Mouse (Mus musculus) CH12.LX (cell line): Measurements from ENCODE around the gene Robo1. TPM values are rescaled to one million over a fixed set of nuclear protein-coding genes. Genes with fewer than 3 reads are reported as not detected.

ENCODE experiments used
- DNase-seq: peaks from one replicate; pipeline ENCODE4 v3.0.0-alpha.2; 2013; ENCODE audit errors: extremely low read depth
- H3K27ac ChIP-seq: 2 replicates; pipeline ENCODE4 v1.5.1; 2012; ENCODE audit warnings: low read depth, mild to moderate bottlenecking, control low read depth, moderate library complexity; ENCODE audit not compliant: insufficient read depth
- H3K27me3 ChIP-seq: replicated peaks from 2 replicates; pipeline ENCODE3; 2012; ENCODE audit warnings: inconsistent platforms
- H3K36me3 ChIP-seq, 2 experiments: replicated peaks in 1 of 2; 2 replicates each; pipeline versions ENCODE3 to v1.6.1; 2012; ENCODE audit warnings: inconsistent platforms in 1 of 2, low read length in 1 of 2, mild to moderate bottlenecking in 1 of 2, mixed read lengths in 1 of 2, moderate library complexity in 1 of 2; ENCODE audit not compliant: control insufficient read depth in 1 of 2, insufficient read depth in 1 of 2
- H3K4me1 ChIP-seq, 2 experiments: 2 replicates each; pipeline ENCODE4 v1.6.1; 2012; ENCODE audit warnings: inconsistent platforms in 1 of 2, moderate library complexity in 1 of 2; ENCODE audit not compliant: insufficient read depth in 2 of 2, control insufficient read depth in 1 of 2
- H3K4me2 ChIP-seq: 2 replicates; pipeline ENCODE4 v1.6.1; 2012; ENCODE audit warnings: low read depth, mild to moderate bottlenecking, control low read depth; ENCODE audit not compliant: poor library complexity, insufficient read depth, severe bottlenecking
- H3K4me3 ChIP-seq, 3 experiments: fragments of 150-350 bp in 1 of 3; sonication (generic) in 1 of 3; replicated peaks in 1 of 3; 2 replicates each; pipeline versions ENCODE3 to v1.5.1; 2011 to 2012; ENCODE audit warnings: low read depth in 2 of 3, low read length in 2 of 3, mild to moderate bottlenecking in 2 of 3, moderate library complexity in 2 of 3, control low read depth in 1 of 3, improper control_type of control experiment in 1 of 3, inconsistent platforms in 1 of 3, mixed read lengths in 1 of 3; ENCODE audit not compliant: poor library complexity in 1 of 3
- H3K79me2 ChIP-seq: replicated peaks from 2 replicates; pipeline ENCODE4 v1.6.1; 2012; ENCODE audit warnings: mild to moderate bottlenecking, moderate library complexity; ENCODE audit not compliant: control insufficient read depth, poor library complexity, insufficient read depth, severe bottlenecking; ENCODE audit errors: extremely low read depth
- H3K9ac ChIP-seq: 2 replicates; pipeline ENCODE4 v1.6.1; 2012; ENCODE audit warnings: low read depth, mild to moderate bottlenecking, control low read depth, moderate library complexity; ENCODE audit not compliant: insufficient read depth
- H3K9me3 ChIP-seq: replicated peaks from 2 replicates; pipeline ENCODE3; 2012; ENCODE audit warnings: low read length, inconsistent platforms, mixed read lengths
- CHD2 ChIP-seq: IDR thresholded peaks from 2 replicates; pipeline ENCODE4 v1.6.1; 2011; ENCODE audit warnings: low read length, improper control_type of control experiment
- CTCF ChIP-seq, 2 experiments: IDR thresholded peaks in 1 of 2; conservative IDR thresholded peaks in 1 of 2; 2 replicates each; pipeline ENCODE4 v1.5.1; 2011 to 2012; ENCODE audit warnings: low read depth in 2 of 2, low read length in 2 of 2, improper control_type of control experiment in 1 of 2, inconsistent platforms in 1 of 2, mild to moderate bottlenecking in 1 of 2, moderate library complexity in 1 of 2
- E2F4 ChIP-seq: IDR thresholded peaks from 2 replicates; pipeline ENCODE4 v1.6.1; 2011; ENCODE audit warnings: low read depth, low read length, improper control_type of control experiment; ENCODE audit not compliant: insufficient replicate concordance
- ELF1 ChIP-seq: IDR thresholded peaks from 2 replicates; pipeline ENCODE4 v1.6.1; 2014; ENCODE audit warnings: low read depth, mild to moderate bottlenecking, inconsistent platforms, low read length, improper control_type of control experiment
- JUND ChIP-seq: conservative IDR thresholded peaks from 2 replicates; pipeline ENCODE4 v1.6.1; 2011; ENCODE audit warnings: low read depth, low read length, improper control_type of control experiment
- KAT2A ChIP-seq: IDR thresholded peaks from 2 replicates; pipeline ENCODE4 v1.6.1; 2012; ENCODE audit warnings: low read length, improper control_type of control experiment, inconsistent platforms; ENCODE audit not compliant: insufficient replicate concordance
- MAFK ChIP-seq: IDR thresholded peaks from 2 replicates; pipeline ENCODE4 v1.6.1; 2011; ENCODE audit warnings: low read length, improper control_type of control experiment; ENCODE audit not compliant: insufficient replicate concordance
- MAX ChIP-seq: IDR thresholded peaks from 2 replicates; pipeline ENCODE4 v1.6.1; 2011; ENCODE audit warnings: low read length, improper control_type of control experiment
- MAZ ChIP-seq: IDR thresholded peaks from 2 replicates; pipeline ENCODE4 v1.6.1; 2012; ENCODE audit warnings: low read depth, mild to moderate bottlenecking, inconsistent platforms, low read length, improper control_type of control experiment, moderate library complexity
- MEF2A ChIP-seq: IDR thresholded peaks from 2 replicates; pipeline ENCODE4 v1.6.1; 2014; ENCODE audit warnings: low read depth, mild to moderate bottlenecking, inconsistent platforms, low read length, improper control_type of control experiment, borderline replicate concordance
- MXI1 ChIP-seq: IDR thresholded peaks from 2 replicates; pipeline ENCODE4 v1.6.1; 2011; ENCODE audit warnings: mild to moderate bottlenecking, low read depth, low read length, improper control_type of control experiment
- MYC ChIP-seq: IDR thresholded peaks from 2 replicates; pipeline ENCODE4 v1.6.1; 2011; ENCODE audit warnings: low read depth, mild to moderate bottlenecking, improper control_type of control experiment, low read length
- NELFE ChIP-seq: IDR thresholded peaks from 2 replicates; pipeline ENCODE4 v1.6.1; 2011; ENCODE audit warnings: low read depth, low read length, improper control_type of control experiment
- NRF1 ChIP-seq: IDR thresholded peaks from 2 replicates; pipeline ENCODE4 v1.6.1; 2014; ENCODE audit warnings: low read depth, mild to moderate bottlenecking, inconsistent platforms, low read length, improper control_type of control experiment, moderate library complexity
- RCOR1 ChIP-seq: conservative IDR thresholded peaks from 2 replicates; pipeline ENCODE4 v1.6.1; 2012; ENCODE audit warnings: low read depth, mild to moderate bottlenecking, inconsistent platforms, low read length, improper control_type of control experiment
- TBP ChIP-seq: conservative IDR thresholded peaks from 2 replicates; pipeline ENCODE4 v1.6.1; 2011; ENCODE audit warnings: low read depth, low read length, improper control_type of control experiment
- TCF12 ChIP-seq: IDR thresholded peaks from 2 replicates; pipeline ENCODE4 v1.6.1; 2014; ENCODE audit warnings: low read depth, mild to moderate bottlenecking, inconsistent platforms, low read length, improper control_type of control experiment
- USF1 ChIP-seq: IDR thresholded peaks from 2 replicates; pipeline ENCODE4 v1.6.1; 2014; ENCODE audit warnings: low read depth, mild to moderate bottlenecking, inconsistent platforms, low read length, improper control_type of control experiment
- ZC3H11A ChIP-seq: IDR thresholded peaks from 2 replicates; pipeline ENCODE4 v1.6.1; 2012; ENCODE audit warnings: low read depth, mild to moderate bottlenecking, inconsistent platforms, low read length, improper control_type of control experiment
- ZKSCAN1 ChIP-seq: IDR thresholded peaks from 2 replicates; pipeline ENCODE4 v1.6.1; 2012; ENCODE audit warnings: low read depth, inconsistent platforms, low read length, improper control_type of control experiment, borderline replicate concordance
- dilution Hi-C: fragments of 300-500 bp; cut with MboI; formaldehyde crosslinking; loops from 2 replicates; pipeline ENCODE4 v1.14.3; 2020; ENCODE audit warnings: low sequenced_read_pairs; ENCODE audit not compliant: extremely low pct_unique_long_range_greater_than_20kb, extremely low pct_ligation_motif_present
- in situ Hi-C: fragments of 300-500 bp; cut with MboI; formaldehyde crosslinking; loops from 3 replicates; pipeline ENCODE4 v1.14.3; 2019; ENCODE audit warnings: low sequenced_read_pairs, low pct_ligation_motif_present, low pct_unique_long_range_greater_than_20kb, mixed read lengths
- polyA plus RNA-seq: library from polyadenylated mRNA; unstranded; fragments of >175 nt; gene quantifications from 2 replicates; pipeline ENCODE4 v1.2.1, GENCODE M21; 2012; ENCODE audit warnings: low read depth; ENCODE audit not compliant: insufficient read length
- total RNA-seq, 2 experiments: library from RNA; depleted of rRNA; stranded (reverse); fragments of 300-350 nt in 1 of 2; fragments of >200 nt in 1 of 2; gene quantifications; 2 replicates each; pipeline ENCODE4 v1.2.3; 2012 to 2014

Robo1 gene
- total and polyA plus RNA-seq, 3 experiments = not detected

GRCm38 (mm10) chr16:72402381-72402780 is 94.3 kb downstream of the Robo1 start:
- no peaks in the 10 kb centered on the region for H3K36me3 ChIP-seq
- dilution Hi-C loops = no loop called here
- in situ Hi-C loops = no loop called here
- no peak overlapping the region for H3K4me3 ChIP-seq
- no peak overlapping the region for H3K4me2 ChIP-seq
- no peak overlapping the region for H3K27ac ChIP-seq
- no peaks in the 10 kb centered on the region for H3K27me3 ChIP-seq
- DNase-seq = no peak
- H3K9ac ChIP-seq = no peak overlapping the region
- H3K9me3 ChIP-seq = peaks cover 43% of the 10 kb centered on the region
- TF ChIP-seq MAX = no peak
- no peak for TF ChIP-seq ZC3H11A
- TF ChIP-seq MEF2A = no peak
- TF ChIP-seq ELF1 = no peak
- TF ChIP-seq MAFK = no peak
- no peak for TF ChIP-seq CTCF (conservative IDR thresholded peaks at IDR 0.05 in 1 of 2, IDR thresholded peaks at IDR 0.05 in 1 of 2; ENCODE audit: low read depth in 2 of 2, low read length in 2 of 2)
- TF ChIP-seq NRF1 = no peak
- TF ChIP-seq TCF12 = no peak
- no peaks in the 10 kb centered on the region for H3K79me2 ChIP-seq
- H3K4me1 ChIP-seq = no peaks in the 10 kb centered on the region

DNA sequence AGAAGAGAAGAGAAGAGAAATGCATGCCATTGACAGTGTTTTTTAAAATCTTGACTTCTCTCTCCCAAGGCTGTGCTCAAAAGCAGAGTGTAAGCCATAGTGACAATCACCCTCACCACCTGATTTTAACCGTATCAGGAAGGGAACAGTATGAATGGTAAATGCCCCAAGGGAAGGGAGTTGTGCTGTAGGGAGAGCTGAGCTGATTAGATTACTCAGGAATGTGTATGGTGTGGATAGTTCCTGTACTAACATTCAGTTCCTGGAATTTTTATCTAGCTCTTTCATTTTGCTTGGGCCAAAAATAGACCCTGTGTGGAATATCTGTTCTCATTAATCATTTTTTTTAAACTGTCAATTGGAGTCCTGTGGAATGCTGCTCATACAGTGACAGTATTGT is 101.7 kb downstream of the Robo1 start:
- DNase-seq = no peak
- H3K9me3 ChIP-seq = peaks cover 49% of the 10 kb centered on the region
- H3K9ac ChIP-seq = no peak overlapping the region
- no peaks in the 10 kb centered on the region for H3K27me3 ChIP-seq
- no peak for TF ChIP-seq USF1
- no peak for TF ChIP-seq JUND
- TF ChIP-seq RCOR1 = no peak
- no peak for TF ChIP-seq CHD2
- TF ChIP-seq KAT2A = no peak
- TF ChIP-seq ZKSCAN1 = no peak
- no peak for TF ChIP-seq MXI1
- no peak for TF ChIP-seq MAFK
- no peak for TF ChIP-seq MYC
- TF ChIP-seq E2F4 = no peak
- TF ChIP-seq TBP = no peak
- TF ChIP-seq MAZ = no peak
- TF ChIP-seq NELFE = no peak
- no peaks in the 10 kb centered on the region for H3K4me1 ChIP-seq
- dilution Hi-C loops = no loop called here
- no peak overlapping the region for H3K4me2 ChIP-seq
- H3K4me3 ChIP-seq = no peak overlapping the region
- H3K79me2 ChIP-seq = no peaks in the 10 kb centered on the region
- no peaks in the 10 kb centered on the region for H3K36me3 ChIP-seq
- in situ Hi-C loops = no loop called here
- H3K27ac ChIP-seq = no peak overlapping the region
